Mouse (Mus musculus): Measurements from ENCODE around the gene Zfp2.

Zfp2 gene

GRCm38 (mm10) chr11:50850989-50851601 is 64.9 kb downstream of the Zfp2 start:
- DNase-seq (ENCODE audit: low spot score) = peak; percentile 14

DNA sequence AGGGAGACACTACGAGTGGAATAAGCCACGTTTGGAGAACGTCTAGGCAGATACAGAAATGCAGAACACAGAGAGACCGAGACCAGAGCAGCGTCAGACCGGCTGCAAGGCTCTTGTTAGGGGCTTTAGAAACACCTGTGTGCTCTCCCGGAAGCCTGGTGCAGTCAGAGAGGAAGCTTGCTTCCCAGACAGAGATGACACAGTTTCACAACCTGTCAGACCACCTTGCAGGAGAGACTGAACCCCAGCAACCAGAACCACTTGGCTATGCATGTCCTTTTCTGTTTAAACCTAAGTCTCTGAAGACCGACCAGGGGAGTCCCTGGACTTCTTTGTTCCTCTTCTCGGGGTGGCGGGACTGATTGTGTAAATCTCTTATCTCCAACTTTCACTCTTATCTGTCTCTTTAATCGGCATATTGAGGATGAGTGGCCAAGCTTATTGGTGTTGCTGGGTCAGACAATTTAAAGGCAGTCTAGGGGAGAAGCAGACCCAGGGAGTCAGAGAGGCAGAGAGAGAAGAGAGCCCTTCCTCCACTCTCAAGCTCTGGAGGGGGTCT is 65.7 kb downstream of the Zfp2 start, which contains the start of gene Grm6:
Grm6 (plus strand) TSS at position 509 of the 559 bp plus-strand sequence.
- no peak for DNase-seq (ENCODE audit: low spot score)

- DNase-seq (ENCODE audit: low spot score) = no peak
Observed at GRCm38 (mm10) chr11:50849310-50849709, 66.7 kb downstream of the Zfp2 start.
